Mouse (Mus musculus) megakaryocyte-erythroid progenitor cell, adult 5-6 weeks (primary cell): ENCODE measurements around the gene Igsf10. TPM values are rescaled to one million over a fixed set of nuclear protein-coding genes. Genes with fewer than 3 reads are reported as not detected.
A peak's percentile ranks its signal among the peaks of the same experiment; 100 is the strongest.
"Not testable (repeated sequence)": the region's sequence is repeated elsewhere in the genome, so short reads cannot be mapped to it uniquely, and the experiment has no call there.

ENCODE experiments used
- ATAC-seq: replicated peaks from 2 replicates; pipeline ENCODE4 v1.8.0; 2016; ENCODE audit warnings: mild to moderate bottlenecking, inconsistent platforms; ENCODE audit not compliant: severe bottlenecking, poor library complexity, low FRiP score, low TSS enrichment
- total RNA-seq, 2 experiments: library from RNA; stranded (forward) in 1 of 2; stranded (reverse) in 1 of 2; fragments of 200-1000, 215-1000 nt in 1 of 2; fragments of >200 nt in 1 of 2; fragmentation: Nextera tagmentation in 1 of 2; gene quantifications; 2 replicates each; pipeline ENCODE4 v1.2.3; 2014 to 2017

The Igsf10 gene
- total RNA-seq (2014; fragmentation: Nextera tagmentation), result 0.04 TPM in 1 of 2 replicates, not detected in the other
- 0.19 TPM in 1 of 2 replicates, not detected in the other for total RNA-seq (2017)

GRCm38 (mm10) chr3:59344065-59344905, at the start of gene Igsf10:
Gene Igsf10 (minus strand): TSS chr3:59344394.
- 0 out of 2 replicates have a peak, but pooled peaks have one; percentile 22 for ATAC-seq

GRCm38 (mm10) chr3:59385553-59385952, 41.4 kb upstream of the Igsf10 start:
- no peak for ATAC-seq

DNA sequence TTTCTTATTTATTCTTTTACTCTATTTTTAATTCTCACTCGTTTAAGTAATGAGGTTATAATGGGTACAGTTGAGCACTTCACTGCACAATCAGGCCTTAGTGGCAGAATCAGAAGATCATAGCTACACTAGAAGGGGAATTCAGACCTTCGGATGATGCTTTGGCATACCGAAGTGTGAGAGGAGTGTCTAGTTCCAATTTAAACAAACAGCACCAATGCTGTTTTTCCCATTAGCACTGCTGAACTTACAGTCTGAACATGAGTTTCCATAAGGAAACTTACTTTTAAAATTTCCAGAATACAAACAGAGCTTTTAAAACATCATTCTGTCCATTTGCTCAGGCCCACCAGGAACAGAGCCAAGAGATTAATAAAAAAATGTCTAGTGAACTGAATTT, 40.8 kb upstream of the Igsf10 start:
- ATAC-seq, result no peak

GRCm38 (mm10) chr3:59384321-59384720, 40.1 kb upstream of the Igsf10 start:
- ATAC-seq, result no peak

DNA sequence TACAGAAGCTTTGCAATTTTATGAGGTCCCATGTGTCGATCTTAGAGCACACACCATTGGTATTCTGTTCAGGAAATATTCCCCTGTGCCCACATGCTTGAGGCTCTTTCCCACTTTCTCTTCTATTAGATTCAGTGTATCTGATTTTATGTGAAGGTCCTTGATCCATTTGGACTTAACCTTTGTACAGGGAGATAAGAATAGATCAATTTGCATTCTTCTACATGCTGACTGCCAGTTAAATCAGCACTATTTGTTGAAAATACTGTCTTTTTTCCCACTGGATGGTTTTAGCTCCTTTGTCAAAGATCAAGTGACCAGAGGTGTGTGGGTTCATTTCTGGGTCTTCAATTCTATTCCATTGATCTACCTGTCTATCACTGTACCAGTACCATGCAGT, 34.6 kb upstream of the Igsf10 start:
- not testable (repeated sequence) for ATAC-seq

- ATAC-seq, result no peak
Observed at GRCm38 (mm10) chr3:59361895-59362294, 17.7 kb upstream of the Igsf10 start.

- no peak for ATAC-seq
Observed at GRCm38 (mm10) chr3:59360102-59360501, 15.9 kb upstream of the Igsf10 start.

DNA sequence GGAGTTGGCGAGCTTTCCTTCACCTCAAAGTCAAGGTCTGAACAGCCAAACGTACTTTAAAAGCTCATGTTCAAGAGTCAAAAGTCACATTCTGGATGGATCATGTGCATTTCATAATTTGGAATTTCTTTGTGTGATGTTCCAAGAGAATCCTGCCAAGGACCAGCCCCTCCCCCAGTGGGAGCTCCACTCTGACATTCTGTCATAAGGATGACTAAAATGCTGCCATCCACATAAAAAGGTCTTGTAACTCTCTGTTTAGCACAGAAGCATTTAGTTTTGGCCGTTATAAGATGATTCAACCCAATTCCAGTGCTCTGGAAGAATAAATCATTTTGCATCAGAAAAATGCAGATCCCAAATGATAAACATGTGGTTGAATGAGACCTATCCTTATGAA, 10.0 kb upstream of the Igsf10 start:
- ATAC-seq, result no peak

GRCm38 (mm10) chr3:59351768-59352167, 7.6 kb upstream of the Igsf10 start:
- ATAC-seq, result no peak

DNA sequence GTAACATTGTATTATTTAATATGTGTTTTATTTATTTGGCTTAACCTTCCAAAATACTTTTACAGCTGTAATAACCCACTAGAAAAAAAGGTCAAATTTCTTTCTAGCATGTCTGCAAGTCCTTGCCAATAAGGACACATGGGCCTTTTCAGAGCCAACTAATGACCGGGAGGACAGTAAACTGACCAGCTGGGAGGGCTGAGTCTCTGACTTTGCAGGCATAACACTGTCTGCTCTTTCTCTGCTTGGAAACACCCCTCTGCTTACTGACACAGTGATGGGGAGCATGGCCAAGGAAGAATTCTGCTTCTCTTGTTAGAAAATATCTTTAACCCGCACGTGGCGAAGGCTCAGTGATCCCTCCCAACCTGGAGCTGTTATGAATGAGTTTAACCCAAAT, 1.2 kb downstream of the Igsf10 start:
- no peak for ATAC-seq

GRCm38 (mm10) chr3:59341647-59342427, 2.4 kb downstream of the Igsf10 start:
- no peak for ATAC-seq

GRCm38 (mm10) chr3:59328526-59328925, 15.7 kb downstream of the Igsf10 start:
- no peak for ATAC-seq

DNA sequence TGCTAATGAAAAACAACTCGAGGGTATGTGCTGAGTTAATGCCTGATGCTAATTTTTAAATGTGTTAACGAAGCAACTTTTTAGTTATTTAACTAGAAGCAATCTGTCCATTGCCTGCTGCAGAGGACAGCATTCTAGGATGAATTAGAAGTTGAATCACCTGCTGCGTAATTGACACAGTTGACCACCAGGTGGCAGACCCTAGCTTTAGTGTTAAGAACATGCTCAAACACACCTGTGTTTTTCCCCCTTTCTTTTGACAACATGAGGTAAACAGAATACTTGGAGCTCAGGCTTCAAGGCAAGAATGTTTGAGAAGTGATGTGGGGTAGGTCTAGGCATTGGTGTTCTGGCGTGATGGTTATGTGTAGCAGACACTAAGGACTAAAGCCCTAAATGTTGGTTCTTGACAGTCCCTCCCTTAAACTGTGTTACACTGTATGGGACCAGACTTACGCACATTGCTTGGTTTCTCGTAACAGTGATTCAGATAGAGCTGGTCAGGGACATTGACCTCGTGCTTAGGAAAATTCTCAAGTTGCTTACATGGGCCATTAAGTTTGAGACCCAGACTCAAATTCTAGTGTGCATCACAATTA, 22.8 kb downstream of the Igsf10 start:
- no peak; the same call in 1 of the 2 replicates for ATAC-seq

- ATAC-seq, result no peak
Observed at GRCm38 (mm10) chr3:59316077-59316476, 28.1 kb downstream of the Igsf10 start.

GRCm38 (mm10) chr3:59312610-59313009, 31.6 kb downstream of the Igsf10 start:
- no peak for ATAC-seq

GRCm38 (mm10) chr3:59305518-59305917, 38.7 kb downstream of the Igsf10 start:
- ATAC-seq, result no peak

GRCm38 (mm10) chr3:59304944-59305343, 39.2 kb downstream of the Igsf10 start:
- no peak for ATAC-seq

GRCm38 (mm10) chr3:59297653-59298052, 46.5 kb downstream of the Igsf10 start:
- no peak for ATAC-seq

GRCm38 (mm10) chr3:59296563-59297130, 47.5 kb downstream of the Igsf10 start:
- ATAC-seq, result no peak
